Mouse (Mus musculus): ENCODE results near the gene Loxl1.
"Not testable (repeated sequence)": the region's sequence is repeated elsewhere in the genome, so short reads cannot be mapped to it uniquely, and the experiment has no call there.

The Loxl1 gene

DNA sequence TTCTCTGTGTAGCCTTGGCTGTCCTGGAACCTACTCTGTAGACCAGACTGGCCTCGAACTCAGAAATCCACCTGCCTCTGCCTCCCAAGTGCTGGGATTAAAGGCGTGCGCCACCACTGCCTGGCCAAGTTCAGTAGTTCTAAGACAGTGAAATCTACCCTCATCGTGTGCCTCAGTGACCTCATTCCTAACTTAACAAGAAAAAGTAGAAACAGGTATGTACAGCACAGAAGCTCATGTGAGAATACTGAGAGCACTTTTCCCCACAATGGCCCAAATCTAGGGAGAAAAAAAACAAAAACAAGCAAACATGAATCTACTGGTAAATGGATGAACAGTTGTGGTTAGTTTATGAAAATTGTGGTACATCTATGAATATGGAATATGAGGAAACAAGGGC, 34.7 kb downstream of the Loxl1 start:
- DNase-seq (ENCODE audit: low read depth, low spot score), result no peak

DNA sequence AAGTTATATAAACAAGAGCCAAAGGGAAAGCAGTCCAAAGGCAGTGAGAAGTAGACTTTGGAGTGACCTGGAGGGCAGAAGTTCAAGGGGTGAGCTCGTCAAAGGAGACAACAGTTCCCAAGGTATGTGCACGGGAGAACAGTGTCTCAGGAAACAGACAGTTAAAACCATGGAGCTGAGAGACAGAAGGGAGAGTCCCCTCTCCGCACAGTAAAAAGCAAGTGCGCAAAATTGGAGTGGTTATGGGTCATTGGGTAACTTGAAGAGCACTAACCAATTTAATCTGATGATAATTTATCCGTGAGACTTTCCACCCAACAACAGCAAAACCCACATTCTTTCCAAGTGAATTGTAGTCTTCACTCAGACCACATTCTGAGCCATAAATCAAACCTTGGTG, 36.6 kb downstream of the Loxl1 start:
- DNase-seq (ENCODE audit: low read depth, low spot score), result peak; percentile 27

DNA sequence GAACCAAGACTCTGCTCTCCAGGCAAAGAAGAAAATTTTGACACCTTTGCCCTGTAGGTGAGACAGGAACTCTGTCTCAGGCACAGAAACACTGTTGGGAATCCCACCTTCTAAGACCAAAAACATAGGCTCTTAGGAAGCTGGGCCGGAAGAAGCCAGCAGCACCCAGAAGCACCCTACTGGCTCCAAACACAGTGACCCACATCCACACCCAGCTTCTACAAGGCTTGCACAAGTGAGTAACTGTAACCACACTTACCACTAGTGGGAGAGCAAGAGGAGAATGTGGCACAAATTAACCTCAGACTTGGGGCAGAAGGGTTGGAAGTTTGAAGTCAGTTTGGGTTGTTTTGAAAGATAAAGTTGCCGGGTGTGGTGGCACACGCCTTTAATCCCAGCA, 37.2 kb downstream of the Loxl1 start:
- DNase-seq (ENCODE audit: low read depth, low spot score), result no peak

DNA sequence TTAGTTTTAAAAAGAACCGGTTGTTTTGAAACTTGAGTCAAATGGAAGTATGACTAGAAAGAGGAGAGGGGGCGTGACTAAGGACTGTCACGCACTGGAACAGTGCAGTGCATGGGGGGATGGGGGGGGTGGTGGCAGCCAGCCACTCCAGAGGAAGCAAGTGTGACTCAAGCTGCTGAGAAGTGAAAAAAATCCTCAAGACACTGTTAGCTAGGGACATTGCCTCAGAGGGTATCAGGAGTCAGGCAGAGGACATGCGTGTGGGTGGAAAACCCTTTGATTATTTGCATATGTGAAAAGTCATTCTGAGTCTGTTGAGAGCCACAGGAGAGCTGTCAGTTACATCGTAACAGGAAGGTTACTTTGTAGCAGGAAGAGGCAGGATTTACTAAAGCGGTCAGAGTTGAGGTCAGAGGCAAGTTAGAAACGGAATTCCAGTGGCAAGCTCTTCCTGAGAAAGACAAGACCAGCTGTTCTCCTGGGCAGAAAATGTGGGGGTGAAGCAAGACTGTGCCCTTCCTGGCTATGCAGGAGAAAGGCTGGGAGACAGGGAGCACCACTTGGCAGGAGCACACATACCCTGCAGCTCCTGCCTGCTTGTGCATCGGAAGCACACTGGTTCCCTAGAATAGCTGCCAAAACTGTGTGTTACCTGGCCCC, 37.7 kb downstream of the Loxl1 start:
- peak; percentile 37 for DNase-seq (ENCODE audit: low read depth, low spot score)

DNA sequence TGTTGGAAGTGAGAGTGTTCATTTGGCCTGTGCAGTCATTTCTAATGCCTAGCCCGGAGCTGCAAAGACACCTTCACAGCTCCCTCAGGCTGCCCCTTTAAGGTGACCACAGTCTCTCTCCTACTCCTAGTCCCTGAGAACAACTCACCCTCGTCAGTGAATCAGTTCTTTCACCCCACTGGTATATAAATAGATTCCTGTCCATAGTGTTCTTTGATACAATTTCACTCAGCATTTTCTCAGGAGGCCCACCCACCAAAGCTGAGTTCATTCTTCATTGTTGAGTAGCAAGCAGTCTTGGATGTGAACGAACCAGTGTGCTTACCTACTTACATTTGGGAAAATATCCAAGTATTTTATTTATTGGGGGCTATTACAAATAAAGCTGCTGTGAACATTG, 38.4 kb downstream of the Loxl1 start:
- DNase-seq (ENCODE audit: low read depth, low spot score), result no peak

DNA sequence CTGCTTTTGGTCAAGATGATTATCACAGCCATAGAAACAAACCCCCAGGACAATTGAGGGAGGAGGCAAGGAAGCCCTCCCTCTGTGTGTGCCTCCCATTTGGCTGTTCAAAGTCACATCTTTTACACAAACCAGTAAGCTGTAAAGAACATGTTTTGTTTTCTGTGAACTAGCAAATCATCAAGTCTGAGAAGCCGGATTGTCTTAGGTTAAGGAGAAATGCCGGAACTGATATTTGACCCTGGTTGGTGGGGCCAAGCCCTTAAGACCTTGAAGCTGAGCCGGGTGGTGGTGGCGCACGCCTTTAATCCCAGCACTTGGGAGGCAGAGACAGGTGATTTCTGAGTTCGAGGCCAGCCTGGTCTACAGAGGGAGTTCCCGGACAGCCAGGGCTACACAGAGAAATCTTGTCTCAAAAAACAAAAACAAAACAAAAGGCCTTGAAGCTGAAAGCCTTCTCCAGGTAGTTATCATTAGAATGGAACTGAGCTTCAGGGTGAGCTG, 38.8 kb downstream of the Loxl1 start:
- no peak for DNase-seq (ENCODE audit: low read depth, low spot score)

DNA sequence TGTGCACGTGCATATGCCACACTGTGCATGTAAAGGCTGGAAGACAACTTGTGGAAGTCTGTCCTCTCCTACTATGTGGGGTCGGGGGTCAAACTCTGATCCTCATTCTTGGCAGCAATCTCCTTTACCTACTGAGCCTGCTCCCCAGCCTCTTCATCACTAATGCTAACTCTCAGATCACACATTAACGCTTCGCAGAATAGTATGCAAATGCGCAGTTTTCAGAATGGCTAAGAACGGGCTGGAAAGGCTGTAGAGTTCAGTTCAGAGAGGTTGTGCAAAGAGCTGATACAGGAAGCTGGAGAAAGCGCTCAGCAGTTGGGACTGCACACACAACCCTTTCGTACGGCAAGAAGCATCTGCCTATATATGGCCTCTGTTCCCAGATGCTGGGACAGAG, 40.1 kb downstream of the Loxl1 start:
- DNase-seq (ENCODE audit: low read depth, low spot score), result no peak

DNA sequence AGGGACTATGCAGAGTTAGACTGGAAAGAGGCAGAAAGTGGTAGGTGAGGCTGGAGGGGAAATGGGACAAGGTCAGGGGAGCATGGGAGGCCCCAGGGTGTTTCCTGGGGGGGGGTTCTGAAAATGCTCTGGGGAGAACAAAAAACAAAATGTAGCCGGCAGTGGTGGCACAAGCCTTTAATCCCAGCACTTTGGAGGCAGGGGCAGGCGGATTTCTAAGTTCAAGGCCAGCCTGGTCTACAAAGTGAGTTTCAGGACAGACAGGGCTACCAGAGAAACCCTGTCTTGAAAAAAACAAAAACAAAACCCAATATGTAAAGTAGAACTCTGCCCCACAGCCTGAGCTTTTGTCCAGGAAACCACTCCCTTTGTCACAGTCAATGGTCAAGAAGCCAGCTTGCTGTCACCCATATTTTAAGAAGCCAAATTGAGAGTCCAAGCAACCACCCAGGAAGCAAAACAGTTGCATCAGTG, 40.9 kb downstream of the Loxl1 start:
- no peak for DNase-seq (ENCODE audit: low read depth, low spot score)

DNA sequence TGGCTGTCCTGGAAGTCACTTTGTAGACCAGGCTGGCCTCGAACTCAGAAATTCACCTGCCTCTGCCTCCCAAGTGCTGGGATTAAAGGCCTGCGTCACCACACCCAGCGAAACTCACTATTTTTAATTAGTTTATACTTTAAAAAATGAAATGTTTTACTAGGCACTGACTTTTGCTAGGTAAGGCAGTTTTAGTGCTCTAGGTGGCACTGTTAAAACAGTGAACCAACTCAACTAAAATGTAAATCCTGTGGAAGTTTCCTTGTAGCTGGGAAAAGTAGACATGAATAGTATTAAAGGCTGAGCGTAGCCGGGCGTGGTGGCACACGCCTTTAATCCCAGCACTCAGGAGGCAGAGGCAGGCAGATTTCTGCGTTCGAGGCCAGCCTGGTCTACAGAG, 41.4 kb downstream of the Loxl1 start:
- DNase-seq (ENCODE audit: low read depth, low spot score), result not testable (repeated sequence)

DNA sequence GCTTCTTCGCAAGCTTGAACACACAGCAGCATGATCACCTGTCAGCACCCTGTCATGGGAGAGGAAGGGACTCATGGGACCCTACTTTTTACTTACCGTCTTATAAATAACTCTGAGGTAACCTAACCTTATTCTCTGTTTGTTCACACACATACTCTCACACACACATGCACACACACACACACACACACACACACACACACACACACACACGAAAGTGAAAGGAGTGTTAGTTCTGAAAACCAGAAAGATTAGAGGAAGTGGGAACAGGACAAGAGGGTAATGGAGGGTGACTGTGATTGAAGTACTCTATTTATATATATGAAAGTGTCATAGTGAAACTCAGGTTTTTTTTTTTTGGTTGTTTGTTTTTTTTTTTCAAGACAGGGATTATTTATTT, 41.9 kb downstream of the Loxl1 start:
- DNase-seq (ENCODE audit: low read depth, low spot score), result no peak

DNA sequence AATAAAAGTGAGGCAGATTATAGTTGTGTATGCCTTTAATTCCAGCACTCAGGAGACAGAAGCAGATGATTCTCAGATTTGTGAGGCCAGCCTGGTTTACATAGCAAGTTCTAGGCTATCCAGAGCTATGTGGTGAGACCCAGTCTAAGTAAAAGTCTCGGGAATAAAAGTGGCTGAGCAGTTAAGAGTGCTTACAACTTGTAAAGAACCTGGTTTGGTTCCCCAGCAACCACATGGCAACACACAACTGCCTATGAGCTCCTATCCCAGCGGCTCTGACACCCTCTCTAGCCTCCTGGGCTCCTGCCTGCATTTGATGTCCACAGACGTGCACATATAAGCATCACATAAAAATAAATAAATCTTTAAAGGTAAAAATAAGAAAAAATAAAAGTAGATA, 42.9 kb downstream of the Loxl1 start:
- DNase-seq (ENCODE audit: low read depth, low spot score), result no peak

DNA sequence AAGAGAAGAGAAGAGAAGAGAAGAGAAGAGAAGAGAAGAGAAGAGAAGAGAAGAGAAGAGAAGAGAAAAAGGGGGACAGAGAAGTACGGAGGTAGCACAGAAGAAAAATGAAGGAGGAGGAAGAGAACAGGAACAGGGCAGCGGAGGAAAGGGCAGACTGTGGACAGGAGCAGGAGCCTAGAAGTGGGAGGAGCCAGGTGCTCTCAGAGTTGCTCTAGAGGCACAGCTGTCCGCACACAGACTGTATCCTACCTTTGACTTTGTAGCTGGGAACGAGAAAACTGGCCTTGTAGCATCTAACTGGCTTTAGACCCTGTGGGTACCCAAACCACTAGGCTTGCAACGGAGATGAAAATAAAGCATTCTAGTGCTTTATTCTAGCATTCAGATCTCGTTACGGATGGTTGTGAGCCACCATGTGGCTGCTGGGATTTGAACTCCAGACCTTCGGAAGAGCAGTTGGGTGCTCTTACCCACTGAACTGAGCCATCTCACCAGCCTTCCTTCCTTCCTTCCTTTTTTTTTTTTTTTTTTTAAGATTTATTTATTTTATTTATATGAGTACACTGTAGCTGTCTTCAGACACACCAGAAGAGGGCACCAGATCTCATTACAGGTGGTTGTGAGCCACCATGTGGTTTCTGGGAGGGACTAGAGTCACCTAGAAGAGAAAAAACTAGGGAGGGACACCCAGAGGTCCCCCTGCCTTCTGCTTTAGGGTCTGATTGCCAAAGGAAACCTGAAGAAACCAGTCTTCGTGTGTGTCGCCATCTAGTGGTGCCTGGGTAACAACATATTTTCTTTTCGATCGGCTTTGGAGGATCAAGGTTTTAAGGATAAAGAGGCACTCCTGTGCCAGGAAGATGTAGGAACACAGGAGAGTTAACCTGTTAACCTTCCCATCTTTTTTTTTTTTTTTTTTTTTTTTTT, 44.3 kb downstream of the Loxl1 start:
- DNase-seq (ENCODE audit: low read depth, low spot score), result peak; percentile 81

DNA sequence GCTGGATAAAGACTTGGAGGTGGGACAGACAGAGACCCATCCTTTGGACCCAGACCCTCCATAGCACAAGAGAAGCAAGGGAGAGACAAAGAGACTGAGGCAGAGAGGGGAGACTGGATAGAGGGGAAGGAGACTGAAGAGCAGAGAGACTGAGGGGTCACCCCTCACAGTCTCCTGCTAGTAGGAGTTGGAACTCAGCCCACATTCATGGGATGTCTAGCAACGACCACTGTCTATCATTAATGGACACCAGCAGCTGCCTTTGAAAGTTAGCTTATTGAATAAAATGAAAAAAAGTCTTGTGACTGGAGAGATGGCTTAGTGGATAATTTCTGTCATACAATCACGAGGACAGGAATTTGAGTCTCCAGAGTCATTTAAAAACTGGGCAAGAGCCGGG, 45.9 kb downstream of the Loxl1 start:
- no peak for DNase-seq (ENCODE audit: low read depth, low spot score)

DNA sequence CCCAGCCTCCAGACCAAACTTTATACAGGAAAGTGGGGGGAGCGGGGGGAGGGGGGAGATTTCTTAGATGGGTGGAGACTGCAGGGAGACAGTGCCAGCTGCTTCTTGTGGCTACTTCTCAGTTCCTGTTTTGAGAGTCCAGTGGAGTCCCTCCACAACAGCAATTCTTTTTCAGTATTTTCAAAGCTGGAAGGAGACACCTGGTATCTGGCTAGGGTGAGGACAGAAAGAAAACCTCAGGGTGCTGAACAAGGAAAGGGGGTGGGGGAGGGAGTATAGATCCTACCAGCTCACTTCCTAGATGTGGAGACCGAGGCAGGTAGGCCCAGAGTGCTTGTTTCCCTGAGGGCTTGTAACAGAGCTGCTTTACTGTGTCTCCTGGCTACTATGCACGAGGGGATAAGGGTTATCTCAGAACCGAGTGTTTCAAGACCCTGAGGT, 46.4 kb downstream of the Loxl1 start:
- no peak for DNase-seq (ENCODE audit: low read depth, low spot score)

DNA sequence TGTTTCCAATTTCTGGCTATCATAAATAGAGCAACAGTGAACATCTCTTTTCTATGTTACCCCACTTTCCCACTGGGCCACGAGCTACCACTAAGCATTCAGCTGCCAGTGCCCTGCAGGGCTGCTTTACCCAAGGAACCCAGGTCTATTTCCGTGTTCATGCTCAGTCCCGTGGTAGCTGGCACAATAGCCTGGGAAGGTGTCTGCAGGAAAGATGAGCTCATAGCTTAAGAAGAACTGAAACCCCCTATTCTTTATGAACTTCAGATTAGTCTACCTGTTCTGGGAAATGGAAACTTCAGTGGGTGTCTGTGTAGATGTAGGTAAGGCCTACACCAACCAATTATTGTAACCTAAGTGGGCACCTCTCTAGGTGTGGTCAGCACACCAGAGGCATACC, 47.6 kb downstream of the Loxl1 start:
- no peak for DNase-seq (ENCODE audit: low read depth, low spot score)

DNA sequence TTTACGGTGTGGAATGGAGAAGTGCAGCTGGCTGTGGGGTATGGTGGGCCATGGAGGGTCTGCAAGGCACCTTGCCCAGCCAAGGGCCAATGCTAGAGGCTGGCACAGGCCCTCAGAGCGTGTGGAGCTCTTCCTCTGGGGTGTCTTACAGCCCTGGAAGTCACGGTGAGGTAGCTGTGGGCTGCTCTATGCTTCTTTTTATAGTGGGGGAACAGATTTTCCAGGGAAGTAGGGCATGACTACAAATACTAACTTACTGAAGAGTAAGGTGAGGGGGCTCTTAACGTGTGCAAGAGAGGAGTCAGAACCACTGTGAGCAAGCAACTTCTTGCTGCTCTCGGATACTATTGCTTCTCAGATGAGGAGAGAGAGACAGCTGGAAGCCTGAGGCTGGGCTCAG, 50.5 kb downstream of the Loxl1 start:
- no peak for DNase-seq (ENCODE audit: low read depth, low spot score)

DNA sequence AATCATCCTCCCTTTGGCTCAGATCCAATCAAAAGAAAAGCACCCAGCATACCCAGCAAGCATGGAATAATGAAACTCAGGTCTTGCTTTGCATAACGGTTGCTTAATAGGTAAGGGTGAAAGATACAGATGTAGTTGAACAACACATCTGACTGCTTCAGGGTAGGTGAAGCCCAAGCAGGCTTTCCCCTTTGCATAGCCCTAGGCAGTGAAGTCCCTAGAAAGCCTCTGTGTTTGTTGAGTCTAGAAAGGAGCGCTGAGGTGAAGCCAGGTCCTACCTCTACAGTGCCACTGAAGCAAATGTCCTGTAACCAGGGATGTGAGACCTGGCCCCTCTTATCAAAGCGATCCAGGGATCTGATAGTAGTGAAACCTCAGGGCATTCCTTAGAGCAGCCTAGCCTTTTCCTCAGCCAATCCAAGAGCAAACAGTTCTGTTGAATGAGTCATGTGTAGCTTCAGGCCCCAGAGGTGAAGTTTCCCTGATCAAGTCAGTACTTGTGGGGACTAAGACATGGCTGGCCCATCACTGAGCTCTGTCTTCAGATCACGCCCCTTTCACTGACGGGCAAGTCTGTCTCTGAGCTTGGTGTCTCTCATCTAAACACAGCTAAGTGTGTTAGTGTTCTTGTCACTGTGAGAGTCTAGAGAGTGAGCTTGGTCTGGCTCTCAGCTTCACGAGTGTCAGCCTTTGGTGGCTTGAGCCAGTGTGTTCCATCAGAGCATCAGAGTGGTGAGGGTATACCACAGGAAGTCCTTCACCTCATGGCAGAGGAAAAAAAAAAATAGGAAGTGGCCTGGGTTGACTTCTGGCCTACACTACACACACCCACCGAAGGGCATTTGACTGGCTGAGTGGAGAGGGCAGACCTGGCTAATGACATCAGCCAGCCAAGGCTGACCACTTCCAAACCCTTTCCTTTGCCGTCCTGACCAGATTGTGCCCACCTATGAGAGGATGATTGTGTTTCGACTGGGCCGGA, 57.0 kb downstream of the Loxl1 start:
- DNase-seq (ENCODE audit: low read depth, low spot score), result no peak

DNA sequence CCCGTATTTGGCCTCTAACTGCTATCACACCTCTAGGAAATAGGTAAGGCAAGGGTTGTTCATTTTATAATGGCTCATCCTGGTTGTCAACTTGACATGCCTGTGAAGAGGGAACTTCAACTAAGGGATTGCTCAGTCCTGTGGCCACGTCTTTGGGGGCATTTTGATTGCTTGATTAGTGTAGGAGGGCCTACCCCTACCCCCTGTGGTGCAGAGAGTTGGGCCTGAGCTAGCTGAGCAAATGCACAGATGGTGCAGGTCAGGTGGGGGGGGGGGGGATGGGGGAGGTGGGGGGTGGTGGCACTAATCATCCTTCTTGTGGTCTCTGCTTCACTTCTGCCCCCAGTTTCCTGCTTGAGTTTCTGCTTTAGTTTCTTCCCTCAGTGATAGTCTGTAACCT, 57.9 kb downstream of the Loxl1 start:
- DNase-seq (ENCODE audit: low read depth, low spot score), result no peak

DNA sequence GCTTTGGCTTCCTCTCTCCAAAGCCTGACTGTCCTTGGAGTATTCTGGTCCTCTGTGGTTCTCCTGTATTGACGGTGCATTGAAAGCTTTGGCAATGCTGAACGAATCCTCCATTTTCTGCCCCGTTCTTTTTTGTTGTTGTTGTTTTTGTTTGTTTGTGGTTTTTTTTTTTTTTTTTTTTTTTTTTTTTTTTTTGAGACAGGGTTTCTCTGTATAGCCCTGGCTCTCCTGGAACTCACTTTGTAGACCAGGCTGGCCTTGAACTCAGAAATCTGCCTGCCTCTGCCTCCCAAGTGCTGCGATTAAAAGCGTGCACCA, 59.2 kb downstream of the Loxl1 start:
- not testable (repeated sequence) for DNase-seq (ENCODE audit: low read depth, low spot score)

DNA sequence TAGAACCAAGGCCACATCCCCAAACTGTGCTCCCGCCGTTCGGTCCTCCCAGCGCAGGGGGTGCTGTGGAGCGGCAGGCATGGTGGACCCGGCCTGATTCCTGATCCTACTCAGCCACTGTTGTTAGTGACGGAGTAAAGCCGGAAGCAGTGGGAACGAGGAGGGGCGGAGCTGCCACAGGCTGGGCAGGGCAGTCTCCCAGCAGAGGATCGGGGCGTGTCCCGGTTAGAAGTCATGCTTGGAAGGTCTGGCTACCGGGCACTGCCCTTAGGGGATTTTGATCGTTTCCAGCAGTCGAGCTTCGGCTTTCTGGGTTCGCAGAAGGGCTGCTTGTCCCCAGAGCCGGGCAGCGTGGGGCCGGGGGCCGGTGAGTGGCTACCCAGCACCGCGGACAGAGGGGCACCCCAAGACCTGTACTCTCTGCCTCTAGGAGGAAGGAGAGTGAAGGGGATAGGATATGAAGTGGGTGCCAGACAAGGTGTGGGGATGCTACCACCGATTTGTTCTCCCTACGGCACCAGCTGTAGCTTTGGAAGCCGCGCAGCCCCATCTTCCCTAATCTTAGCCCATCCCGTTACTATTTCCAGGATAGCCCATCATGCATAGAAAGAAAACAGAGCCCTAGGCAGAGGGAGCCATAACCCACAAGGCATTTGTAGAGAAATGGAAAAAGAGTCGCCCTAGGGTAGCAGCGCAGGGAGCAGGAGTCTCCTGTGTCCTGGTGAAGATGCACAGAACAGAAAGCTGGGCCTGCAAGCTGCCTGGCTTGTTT, 59.8 kb downstream of the Loxl1 start, which contains the start of gene Stoml1:
TSS of gene Stoml1 (plus strand) at position 132 of the 772 bp plus-strand sequence.
- peak; percentile 93 for DNase-seq (ENCODE audit: low read depth, low spot score)

DNA sequence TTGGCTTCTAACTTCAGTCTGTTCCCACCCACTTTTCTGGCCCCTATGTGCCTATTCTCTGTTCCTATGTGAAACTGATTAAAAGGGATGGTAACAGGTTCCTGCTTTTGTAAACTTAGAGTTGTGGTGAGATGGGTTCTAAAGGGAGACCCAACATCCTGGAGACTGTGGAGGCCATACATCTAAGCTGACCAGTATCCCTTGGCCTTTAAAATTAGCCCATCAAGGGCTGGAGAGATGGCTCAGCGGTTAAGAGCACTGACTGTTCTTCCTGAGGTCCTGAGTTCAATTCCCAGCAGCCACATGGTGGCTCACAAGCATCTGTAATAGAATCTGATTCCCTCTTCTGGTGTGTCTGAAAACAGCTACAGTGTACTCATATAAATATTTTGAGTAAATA, 62.3 kb downstream of the Loxl1 start:
- not testable (repeated sequence) for DNase-seq (ENCODE audit: low read depth, low spot score)

Data from mesoderm, embryonic 11.5 days (tissue).